36 mouse cellular contexts compared by ENCODE assay signal in genomic region chr1:88249596-88249995, GRCm38 (mm10). TPM values are rescaled to one million over a fixed set of nuclear protein-coding genes. Genes with fewer than 3 reads are reported as not detected.
"Had no signal": no experiment of that assay in that cellular context is flagged by ENCODE, and none has a peak within 500 bp of the region (broad histone marks: within the 10 kb centered on the region; RNA-seq: fewer than 3 reads in every experiment).

No protein-coding gene starts in this region.

- H3K9ac ChIP-seq: heart, embryonic 12.5 days; hindbrain, embryonic 13.5 days; hindbrain, embryonic 15.5 days; intestine, embryonic 15.5 days; limb, embryonic 12.5 days; liver, embryonic 13.5 days; liver, embryonic 15.5 days had no signal

- H3K4me3 ChIP-seq: gastrocnemius, adult 2 months; heart, embryonic 10.5 days; heart, embryonic 12.5 days; hindbrain, embryonic 10.5 days; hindbrain, embryonic 13.5 days; hindbrain, embryonic 15.5 days; intestine, embryonic 15.5 days; layer of hippocampus, adult 2 months; left cerebral cortex, adult 2 months; limb, embryonic 10.5 days; limb, embryonic 12.5 days; liver, embryonic 13.5 days; liver, embryonic 15.5 days had no signal

- H3K27me3 ChIP-seq: heart, embryonic 12.5 days; hindbrain, embryonic 13.5 days; hindbrain, embryonic 15.5 days; intestine, embryonic 15.5 days; limb, embryonic 12.5 days; liver, embryonic 13.5 days; liver, embryonic 15.5 days had no signal

- ATAC-seq: inflammation-experienced regulatory T-cells, adult 6 months; intestine, embryonic 15.5 days; intestine, postnatal 0 days had no signal

- H3K27ac ChIP-seq: gastrocnemius, adult 2 months; heart, embryonic 10.5 days; hindbrain, embryonic 10.5 days; hindbrain, embryonic 13.5 days; hindbrain, embryonic 15.5 days; intestine, embryonic 15.5 days; layer of hippocampus, adult 2 months; left cerebral cortex, adult 2 months; limb, embryonic 10.5 days; limb, embryonic 12.5 days; liver, embryonic 13.5 days; liver, embryonic 15.5 days had no signal

- H3K4me2 ChIP-seq: heart, embryonic 12.5 days; hindbrain, embryonic 13.5 days; hindbrain, embryonic 15.5 days; intestine, embryonic 15.5 days; limb, embryonic 12.5 days; liver, embryonic 11.5 days; liver, embryonic 13.5 days; liver, embryonic 15.5 days had no signal

- H3K4me1 ChIP-seq: heart, embryonic 10.5 days; heart, embryonic 12.5 days; hindbrain, embryonic 10.5 days; hindbrain, embryonic 13.5 days; hindbrain, embryonic 15.5 days; intestine, embryonic 15.5 days; limb, embryonic 10.5 days; limb, embryonic 12.5 days; liver, embryonic 13.5 days; liver, embryonic 15.5 days had no signal

- DNase-seq: gastrocnemius, adult 2 months; gastrocnemius, postnatal 10 days; gastrocnemius, postnatal 25 days; heart, postnatal 4 days; kidney, adult 18-20 months; kidney, adult 8-10 months; kidney, postnatal 10 days; kidney, postnatal 25 days; kidney, postnatal 4 days; liver; liver, embryonic 13.5 days had no signal

- H3K36me3 ChIP-seq: heart, embryonic 10.5 days; heart, embryonic 12.5 days; hindbrain, embryonic 10.5 days; hindbrain, embryonic 13.5 days; hindbrain, embryonic 15.5 days; intestine, embryonic 15.5 days; limb, embryonic 10.5 days; limb, embryonic 12.5 days; liver, embryonic 13.5 days; liver, embryonic 15.5 days had no signal

RNA-seq across cellular contexts. Expression of gene Mroh2a, which starts 22.8 kb away (rescaled TPM):
- total RNA-seq: gastrocnemius, adult 2 months; gastrocnemius, postnatal 25 days had no signal

RNA-seq across cellular contexts. Expression of gene Trpm8, which starts 27.9 kb away (rescaled TPM):
- total RNA-seq: gastrocnemius, adult 2 months; gastrocnemius, postnatal 10 days; gastrocnemius, postnatal 25 days; gastrocnemius, postnatal 4 days; granulocyte monocyte progenitor cell, adult 5-6 weeks; heart, adult 8-10 months; heart, postnatal 25 days; heart, postnatal 4 days had no signal
- polyA plus RNA-seq: heart, embryonic 12.5 days; heart, postnatal 0 days; hindbrain, embryonic 10.5 days; inflammation-experienced regulatory T-cells, adult 6 months; intestine, embryonic 15.5 days; intestine, postnatal 0 days; kidney, embryonic 14.5 days; kidney, embryonic 16.5 days; limb, embryonic 10.5 days; limb, embryonic 12.5 days; limb, embryonic 14.5 days; liver, embryonic 11.5 days; liver, embryonic 13.5 days; liver, embryonic 15.5 days had no signal

RNA-seq across cellular contexts. Expression of gene Ugt1a1, which starts 37.8 kb away (rescaled TPM):
- total RNA-seq: gastrocnemius, adult 2 months; gastrocnemius, postnatal 10 days; heart, adult 8-10 months; heart, postnatal 25 days; heart, postnatal 4 days; layer of hippocampus, adult 2 months; layer of hippocampus, postnatal 10 days; layer of hippocampus, postnatal 25 days had no signal
- polyA plus RNA-seq: heart, embryonic 10.5 days; heart, embryonic 14.5 days; hindbrain, embryonic 10.5 days; hindbrain, embryonic 13.5 days; hindbrain, embryonic 15.5 days; inflammation-experienced regulatory T-cells, adult 6 months; limb, embryonic 10.5 days; limb, embryonic 12.5 days; liver, embryonic 11.5 days; liver, embryonic 13.5 days had no signal

RNA-seq across cellular contexts. Expression of gene Dnajb3, which starts 44.0 kb away (rescaled TPM):
- total RNA-seq: gastrocnemius, adult 2 months; granulocyte monocyte progenitor cell, adult 5-6 weeks had no signal
